Mouse (Mus musculus): ENCODE measurements at regions not wholly inside any gene's neighbourhood (a gene's known extent, or its start where the extent isn't known, plus 50 kb on each side); places are given as distances from the start of the nearest gene placed in this dataset.

DNA sequence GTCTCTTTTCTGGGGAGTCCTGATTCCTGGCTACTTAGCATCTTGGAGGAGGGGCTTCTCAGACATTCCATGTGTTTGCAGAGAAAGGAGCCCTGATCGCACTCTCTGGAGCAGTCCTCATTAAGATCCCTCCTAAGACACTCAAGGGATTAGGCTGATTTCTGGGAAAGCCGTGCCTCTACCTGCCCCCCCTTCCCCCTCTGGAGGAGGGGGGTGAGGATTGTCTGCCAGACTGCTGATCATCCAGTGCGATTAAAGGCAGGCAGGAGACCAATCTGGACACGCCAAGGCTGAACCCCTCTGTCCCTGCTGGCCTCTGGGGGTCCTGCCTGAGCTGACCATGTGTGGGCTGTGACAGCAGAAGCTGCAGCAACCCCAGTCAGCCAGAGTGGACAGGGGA lies 65.4 kb downstream of the Vegfa start:
- no peak for DNase-seq (ENCODE audit: low spot score in 2 of 2)

DNA sequence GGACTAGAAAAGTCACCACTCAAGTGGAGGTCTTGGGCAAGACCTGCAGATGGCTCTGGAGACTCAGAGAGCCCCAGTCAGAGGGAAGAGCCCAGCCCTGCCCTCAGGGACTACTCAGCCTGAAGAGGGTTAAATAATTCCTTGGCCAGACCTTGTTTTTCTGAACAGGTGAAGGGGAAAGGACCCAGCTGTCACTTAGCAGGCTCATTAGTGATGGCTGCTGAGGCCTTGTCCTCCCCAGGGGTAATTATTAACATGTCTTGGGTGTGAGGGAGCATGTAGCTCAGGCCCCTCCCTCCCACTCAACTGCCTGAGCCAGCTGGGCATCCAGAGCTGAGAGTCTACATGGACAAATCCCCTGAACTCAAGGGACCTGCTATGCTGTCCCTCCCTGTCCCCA lies 68.1 kb downstream of the Vegfa start:
- no peak for DNase-seq (ENCODE audit: low spot score in 2 of 2)

DNA sequence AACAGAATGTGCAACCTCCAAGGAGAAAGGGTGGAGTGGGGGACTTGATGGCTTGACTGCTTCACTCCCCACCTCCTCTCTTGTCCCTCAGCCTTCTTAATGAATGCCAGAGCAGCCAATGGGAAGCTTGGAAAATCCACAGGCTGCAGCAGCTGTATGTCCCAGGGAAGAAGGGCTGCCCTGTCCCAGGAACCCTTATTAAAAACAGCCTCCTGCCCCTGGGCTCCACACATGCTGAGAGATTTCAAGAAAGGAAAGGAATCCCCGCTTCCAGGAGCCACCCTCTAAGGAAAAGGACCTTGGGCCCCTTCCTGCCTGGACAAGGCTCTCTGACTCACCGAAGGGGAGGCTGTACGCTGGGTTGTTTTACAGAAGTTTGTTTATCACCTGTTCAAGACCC lies 68.8 kb downstream of the Vegfa start:
- DNase-seq (ENCODE audit: low spot score in 2 of 2) = no peak

DNA sequence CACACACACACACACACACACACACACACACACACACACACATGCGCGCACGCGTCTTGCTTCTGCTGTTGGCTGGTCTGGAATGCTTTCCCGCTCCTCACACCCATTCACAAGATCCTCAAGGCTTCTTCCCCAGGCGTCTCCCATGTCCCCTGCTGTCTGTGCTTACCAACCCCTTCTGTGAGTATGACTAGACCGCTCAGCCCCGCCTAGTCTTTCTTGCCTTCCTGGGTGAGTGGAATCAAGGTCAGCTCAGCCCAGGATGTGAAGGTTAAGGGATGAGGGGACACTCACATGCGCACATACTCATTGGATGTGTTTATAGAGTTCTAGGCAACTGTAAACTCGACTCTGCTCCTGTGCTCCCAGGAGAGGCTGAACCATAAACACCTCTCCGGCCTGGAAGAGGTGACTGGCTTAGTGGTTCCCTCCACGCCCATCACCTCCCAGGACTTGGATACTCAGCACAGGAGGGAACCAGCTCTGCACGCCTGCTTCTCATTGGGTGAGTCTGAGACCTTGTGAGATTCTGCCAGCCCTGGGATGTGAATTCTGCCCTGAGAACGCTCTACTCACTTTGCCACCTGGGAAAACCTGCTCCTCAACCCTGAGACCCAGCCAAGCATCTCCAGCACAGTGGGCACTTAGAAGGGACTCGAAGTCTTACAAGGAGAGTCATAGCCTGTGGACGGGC lies 70.4 kb downstream of the Vegfa start:
- DNase-seq (ENCODE audit: low spot score in 2 of 2) = no peak

DNA sequence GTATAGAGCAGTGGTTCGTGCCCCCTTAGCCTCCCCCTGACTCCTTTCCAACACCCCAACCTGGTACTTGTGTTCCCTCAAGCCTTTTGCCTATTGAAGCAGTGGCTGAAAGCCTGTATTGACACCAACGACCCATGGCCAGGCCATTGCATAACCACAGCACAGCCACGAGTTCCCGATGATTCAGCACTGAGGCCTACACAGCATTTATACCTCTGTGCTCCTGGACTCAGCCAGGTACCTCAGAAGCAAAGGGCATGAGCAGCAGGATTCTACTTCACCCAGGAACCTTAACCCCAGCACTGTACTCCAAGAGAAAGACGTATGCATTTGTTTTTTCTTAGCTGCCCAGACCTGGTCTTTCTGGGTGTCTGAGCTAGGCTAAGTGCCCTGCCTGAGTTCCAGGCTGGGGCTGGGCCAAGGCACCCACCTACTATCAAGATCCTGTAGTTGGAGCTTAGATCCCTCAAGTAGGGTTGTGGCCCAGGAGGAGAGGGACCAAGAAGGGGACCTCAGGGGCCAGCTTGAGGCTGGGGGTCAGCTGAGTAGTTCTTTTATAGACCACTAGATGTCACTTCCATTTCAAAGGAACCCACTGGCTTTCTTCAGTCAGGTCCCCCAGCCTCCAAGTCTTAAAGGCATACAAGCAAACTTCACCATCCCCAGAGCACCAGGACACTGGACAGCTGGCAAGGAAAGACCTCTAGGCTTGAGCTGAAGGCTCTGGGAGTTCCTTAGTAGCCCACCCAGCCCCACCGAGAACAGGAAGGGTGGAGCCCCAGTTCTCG lies 73.9 kb downstream of the Vegfa start:
- no peak for DNase-seq (ENCODE audit: low spot score in 2 of 2)

DNA sequence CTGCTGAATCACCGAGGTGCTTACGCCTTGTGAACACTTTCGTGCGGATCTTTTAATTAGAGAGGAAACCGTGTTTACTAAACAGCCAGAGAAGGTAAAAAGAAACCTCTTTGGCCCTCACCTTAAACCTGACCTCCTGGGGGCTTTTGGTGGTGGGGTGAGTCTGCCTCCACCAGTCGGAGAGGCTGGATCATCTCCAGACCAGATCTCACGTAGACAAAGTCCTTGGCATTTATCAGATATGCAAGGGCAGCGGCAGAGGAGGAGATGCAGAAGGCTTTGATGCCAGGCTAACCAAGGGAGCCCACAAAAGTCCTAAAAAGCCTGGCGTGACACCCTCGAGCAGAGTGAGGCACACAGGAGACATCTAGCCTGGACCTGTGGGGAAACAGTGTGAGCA lies 76.7 kb downstream of the Vegfa start:
- no peak for DNase-seq (ENCODE audit: low spot score in 2 of 2)

DNA sequence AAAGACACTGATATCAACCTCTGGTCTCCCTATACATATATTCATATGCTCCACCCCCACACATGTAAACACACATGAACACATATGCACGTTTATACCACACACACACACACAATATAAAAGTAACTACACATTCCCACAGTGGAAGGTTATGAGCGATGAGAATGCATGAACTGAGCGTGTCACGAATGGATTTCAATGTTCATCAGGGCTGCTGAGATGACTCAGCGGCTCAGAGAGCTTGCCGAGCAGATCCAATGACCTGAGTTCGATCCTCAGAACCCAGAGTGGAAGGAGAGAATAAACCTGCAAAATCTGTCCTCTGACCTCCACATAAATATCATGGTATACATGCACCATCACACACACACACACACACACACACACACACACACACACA lies 77.3 kb downstream of the Vegfa start:
- no peak for DNase-seq (ENCODE audit: low spot score in 2 of 2)

DNA sequence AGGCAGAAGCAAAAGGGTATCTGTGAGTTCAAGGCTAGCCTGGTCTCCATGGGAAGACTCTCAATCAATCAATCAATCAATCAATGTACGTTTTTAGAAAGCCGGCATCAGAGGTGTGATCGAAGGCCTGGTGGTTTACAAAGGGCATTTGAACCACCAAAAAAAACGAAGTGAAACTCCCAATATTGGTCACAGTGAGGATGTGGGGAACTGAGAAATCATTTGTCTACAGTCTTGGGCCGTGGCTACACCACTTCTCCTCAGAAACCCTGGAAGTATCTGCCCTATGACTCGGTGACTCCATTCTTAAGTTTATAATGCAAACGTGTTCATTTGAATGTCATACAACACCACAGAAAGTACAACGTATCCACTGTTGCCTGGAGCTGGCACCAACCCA lies 78.6 kb downstream of the Vegfa start:
- no peak for DNase-seq (ENCODE audit: low spot score in 2 of 2)

DNA sequence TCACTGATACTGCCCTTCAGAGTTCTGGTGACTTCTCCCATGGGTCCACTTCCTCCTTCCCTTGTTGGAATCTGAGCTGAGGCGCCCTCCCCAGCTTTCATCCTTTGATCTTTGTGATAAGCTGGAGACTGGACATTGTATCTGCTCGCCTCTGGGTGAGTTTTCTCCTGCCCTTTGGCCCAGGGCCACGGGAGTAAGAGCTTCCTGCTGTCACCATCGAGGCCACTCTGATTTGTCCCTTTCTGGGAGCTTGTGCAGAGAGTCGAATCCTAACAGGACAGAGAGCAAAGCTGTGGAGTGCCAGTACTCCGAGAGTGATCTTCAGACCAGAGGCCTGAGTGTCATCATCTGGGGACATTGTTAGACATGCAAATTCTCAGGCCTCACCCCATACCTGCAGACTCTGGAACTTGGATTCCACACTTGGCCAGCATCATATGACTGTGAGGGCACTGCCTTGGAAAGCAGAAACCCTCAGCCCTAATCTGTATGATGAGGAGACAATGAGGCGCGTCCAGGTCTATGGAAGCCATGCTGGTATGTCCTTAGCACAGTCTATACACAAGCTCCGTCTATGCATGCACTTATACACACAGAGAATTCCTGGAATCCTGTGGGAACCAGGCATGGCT lies 81.5 kb downstream of the Vegfa start:
- DNase-seq (ENCODE audit: low spot score in 2 of 2) = no peak

DNA sequence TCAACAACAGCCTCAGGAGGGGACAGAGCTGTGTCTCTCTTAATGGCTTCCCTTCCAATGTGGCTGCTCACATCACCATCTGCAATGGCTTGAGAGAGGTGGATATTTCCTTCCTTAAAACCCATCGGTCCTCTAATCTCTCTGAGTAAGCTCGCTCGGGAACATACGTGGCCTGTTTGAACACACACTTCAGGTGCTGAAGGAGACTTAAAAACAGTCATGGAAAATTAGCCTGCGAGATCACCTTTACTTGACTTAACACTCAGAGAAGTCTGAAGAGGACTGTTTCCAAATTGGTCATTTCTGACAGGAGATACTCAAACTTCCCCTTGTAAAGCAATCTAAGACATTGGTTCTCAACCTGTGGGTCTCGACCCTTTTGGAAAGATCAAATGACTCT lies 83.0 kb downstream of the Vegfa start:
- no peak for DNase-seq (ENCODE audit: low spot score in 2 of 2)

DNA sequence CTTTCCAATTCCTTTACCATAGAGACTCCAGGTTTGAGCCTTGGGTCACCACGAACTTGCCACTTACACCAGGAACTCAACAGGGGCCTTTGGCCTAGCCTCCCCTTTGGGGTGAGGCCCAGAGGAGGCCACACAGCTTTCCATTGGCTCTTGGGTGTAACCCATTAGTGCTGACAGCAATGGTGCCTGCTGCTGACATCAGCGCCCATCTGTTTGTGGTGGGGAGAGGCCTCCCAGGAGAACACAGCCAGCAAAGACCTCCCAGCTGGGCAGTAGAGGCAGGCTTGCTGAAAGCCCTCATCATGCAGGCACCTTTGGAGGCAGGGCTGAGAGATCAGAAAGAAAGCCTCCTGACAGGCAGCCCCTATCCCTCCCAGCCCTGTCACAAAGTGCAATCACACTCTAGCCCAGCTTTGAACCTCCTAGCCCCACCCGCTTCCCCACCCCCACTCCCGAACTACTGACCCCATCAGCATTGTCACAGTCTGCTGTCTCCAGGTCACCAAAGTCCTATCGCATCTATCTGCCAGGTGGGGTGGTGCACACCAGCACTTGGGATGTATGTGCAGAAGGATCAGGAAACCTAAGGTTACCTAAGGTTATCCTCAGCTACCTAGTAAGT lies 83.7 kb downstream of the Vegfa start:
- DNase-seq (ENCODE audit: low spot score in 2 of 2) = no peak

DNA sequence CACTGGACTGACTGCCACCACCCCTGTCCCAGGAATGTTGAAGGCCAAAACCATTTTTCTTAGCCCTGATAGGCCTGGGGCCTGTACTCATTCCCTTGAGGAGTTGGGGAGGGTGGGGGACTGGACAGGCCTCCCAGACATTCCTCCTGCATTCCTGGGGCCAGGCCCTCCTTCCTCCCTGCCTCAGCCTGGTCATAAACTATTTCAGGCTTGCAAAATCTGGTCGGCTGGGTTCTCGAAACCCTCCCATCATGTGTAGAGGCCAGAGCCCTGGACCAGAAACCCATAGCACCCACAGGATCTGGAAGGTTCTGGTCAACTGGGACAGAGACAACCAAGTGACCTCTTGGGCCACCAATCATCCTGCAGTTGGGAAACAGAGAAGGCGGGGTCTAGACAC lies 87.2 kb downstream of the Vegfa start:
- no peak for DNase-seq (ENCODE audit: low spot score in 2 of 2)

DNA sequence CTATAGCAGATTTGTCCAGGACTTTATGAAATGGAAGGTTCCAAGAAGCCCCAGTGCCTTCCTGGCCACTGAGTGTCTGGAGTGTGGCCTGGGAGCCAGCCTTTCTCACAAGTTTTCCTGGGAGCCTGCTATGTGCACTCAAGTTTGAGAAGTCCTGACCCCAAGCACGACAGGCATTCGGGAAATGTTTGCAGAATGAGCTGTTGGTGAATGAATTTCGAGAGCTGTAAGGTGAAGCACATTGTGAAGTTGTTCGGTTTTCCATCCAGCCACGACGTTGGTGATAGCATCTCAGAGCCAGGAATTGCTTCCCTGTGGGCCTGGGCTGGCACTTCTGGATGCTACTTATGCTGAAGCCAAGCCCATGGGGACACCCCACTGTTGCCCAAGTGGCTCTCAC lies 88.9 kb downstream of the Vegfa start:
- DNase-seq (ENCODE audit: low spot score in 2 of 2) = no peak

DNA sequence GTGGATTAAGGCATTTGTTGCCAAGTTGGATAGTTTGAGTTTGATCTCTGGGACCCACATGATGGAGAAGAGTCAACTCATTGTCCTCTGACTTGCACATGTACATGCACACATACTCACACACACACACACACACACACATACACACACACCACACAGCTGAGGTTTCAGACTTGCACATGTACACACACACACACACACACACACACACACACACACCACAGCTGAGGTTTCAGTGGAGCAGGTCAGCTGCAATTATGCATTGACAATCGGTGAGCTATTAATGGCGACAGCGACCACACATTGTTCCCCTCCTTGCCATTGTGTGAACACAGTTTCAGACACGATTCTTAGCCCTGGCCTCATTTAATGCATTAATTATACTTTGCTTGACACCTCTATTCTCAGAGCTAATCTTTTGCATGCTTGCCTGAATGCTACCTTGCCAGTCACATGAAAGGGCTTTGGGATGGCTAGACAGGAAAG lies 90.2 kb downstream of the Vegfa start:
- DNase-seq (ENCODE audit: low spot score in 2 of 2) = no peak

DNA sequence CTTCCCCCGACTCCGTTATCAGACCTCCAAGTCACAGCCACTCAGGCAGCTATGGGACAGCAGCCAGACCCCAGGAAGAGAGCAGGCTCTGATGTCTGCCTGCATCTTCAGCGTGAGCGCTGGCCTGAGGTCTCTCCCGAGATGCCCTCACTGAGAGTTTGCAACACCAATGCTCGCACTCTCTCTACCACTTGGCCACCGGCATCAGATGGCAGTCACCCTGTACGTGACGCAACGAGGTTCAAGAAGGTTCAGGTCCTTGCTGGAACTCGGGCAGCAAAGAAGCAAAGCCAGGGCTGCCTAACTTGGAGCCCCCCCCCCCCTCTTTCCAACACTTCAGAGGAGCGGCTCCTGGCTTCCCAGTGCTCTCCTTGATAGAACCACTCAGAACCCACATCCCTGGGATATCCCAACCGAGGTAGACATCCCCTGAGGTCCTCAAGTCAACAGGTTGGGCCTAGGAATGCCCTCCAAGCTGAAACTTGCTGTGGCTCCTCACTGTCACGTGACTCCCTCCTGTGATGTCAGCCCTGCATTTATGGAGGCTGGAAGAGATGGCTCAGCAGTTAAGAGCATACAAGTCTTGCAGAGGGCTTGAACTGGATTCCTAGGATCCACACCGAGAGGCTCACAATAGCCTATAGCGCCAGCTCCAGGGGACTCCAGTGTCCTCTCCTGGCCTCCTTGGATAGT lies 91.9 kb downstream of the Vegfa start:
- DNase-seq (ENCODE audit: low spot score in 2 of 2) = no peak

DNA sequence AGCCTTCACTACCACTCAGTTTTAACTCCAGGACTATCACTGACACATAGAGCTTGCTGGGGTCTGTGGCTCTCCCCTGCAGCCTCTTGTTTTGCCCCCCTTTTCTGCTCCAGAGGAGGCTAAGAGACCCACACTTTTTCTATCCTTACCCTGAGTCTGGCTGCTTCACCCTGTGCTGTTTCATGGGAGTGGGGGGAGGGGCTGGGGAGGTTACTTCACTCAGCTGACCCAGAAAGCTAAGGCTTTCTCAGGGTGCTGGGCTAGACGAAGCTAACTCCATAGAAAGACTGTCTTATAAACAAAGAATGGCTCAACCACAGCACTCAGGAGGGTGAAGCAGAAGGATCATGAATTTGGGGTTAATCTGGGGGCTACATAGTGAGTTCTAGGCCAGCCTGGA lies 93.9 kb downstream of the Vegfa start:
- DNase-seq (ENCODE audit: low spot score in 2 of 2) = no peak

DNA sequence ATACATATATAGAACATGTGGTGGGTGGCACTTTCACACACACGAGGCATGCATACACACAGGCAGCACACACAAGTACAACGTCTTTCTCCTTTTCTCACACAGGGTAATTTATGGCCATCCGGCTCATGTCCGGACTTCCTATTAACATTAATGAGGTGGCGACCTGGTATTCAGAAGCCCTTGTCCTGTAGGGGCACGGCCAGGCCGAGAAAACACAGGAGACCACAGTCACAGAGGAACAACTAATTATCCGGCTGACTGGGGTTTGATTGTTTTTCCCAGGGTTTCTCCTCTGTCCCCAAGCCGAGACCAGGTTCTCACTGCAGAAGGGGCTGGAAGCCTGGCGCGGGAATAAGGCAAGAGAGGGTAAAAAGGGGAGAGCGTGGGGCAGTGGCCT lies 95.6 kb downstream of the Vegfa start:
- no peak for DNase-seq (ENCODE audit: low spot score in 2 of 2)

DNA sequence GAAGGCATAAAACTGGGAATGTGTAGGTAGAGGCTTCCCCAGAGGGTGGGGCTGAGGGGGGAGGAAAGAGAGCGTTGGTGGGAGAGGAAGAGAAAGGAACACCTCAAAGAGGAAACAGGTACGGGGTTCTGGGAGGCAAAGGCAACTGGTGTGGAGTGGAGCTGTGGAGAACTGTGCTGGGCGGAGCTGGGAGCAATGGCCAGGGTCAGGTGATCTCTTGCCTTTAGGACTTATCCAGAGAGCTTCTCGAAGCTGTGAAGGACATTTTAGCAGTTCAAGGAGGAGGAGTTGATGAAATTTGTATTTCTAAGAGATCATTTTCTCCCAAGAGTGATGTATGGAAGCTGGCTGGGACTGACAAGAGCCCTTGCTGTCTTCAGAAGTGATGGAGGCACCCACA lies 96.9 kb downstream of the Vegfa start:
- no peak for DNase-seq (ENCODE audit: low spot score in 2 of 2)

DNA sequence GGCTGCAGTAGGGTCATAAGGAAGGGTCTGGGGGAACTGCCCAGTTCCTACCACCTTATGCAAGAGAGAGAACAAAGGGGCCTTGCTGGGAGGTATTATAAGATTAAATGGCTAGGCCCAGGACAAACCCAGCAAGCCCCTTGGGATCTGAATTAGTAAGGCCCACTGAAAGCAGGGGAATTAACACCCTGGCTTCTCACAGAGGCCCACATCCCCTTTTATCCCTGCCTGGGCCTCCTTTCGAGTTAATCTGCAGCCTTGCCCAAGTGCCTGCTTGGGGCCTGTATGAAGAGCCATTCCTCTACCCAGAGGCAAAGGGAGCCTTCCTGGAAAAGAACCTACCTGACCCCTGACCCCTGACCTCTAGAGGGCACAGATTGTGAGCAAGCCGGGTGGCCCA lies 98.2 kb downstream of the Vegfa start:
- DNase-seq (ENCODE audit: low spot score in 2 of 2) = no peak

DNA sequence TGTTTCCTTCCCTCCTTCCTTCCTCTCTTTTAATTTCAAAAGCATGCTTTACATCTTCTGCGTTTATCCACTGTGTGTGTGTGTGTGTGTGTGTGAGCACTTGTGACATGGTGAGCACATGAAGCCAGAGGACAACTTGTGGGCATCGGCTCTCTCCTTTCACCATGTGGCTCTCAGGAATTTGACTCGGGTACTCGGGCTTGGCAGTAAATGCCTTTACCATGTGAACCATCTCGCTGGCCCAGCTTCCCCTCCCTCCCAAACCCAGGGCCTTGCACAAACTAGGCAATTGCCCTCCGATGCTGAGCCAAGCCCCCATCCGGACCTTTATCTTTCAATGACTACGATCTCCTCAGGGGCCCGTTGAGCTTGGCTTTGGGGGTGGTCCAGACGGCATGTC lies 99.1 kb downstream of the Vegfa start:
- DNase-seq (ENCODE audit: low spot score in 2 of 2) = no peak

DNA sequence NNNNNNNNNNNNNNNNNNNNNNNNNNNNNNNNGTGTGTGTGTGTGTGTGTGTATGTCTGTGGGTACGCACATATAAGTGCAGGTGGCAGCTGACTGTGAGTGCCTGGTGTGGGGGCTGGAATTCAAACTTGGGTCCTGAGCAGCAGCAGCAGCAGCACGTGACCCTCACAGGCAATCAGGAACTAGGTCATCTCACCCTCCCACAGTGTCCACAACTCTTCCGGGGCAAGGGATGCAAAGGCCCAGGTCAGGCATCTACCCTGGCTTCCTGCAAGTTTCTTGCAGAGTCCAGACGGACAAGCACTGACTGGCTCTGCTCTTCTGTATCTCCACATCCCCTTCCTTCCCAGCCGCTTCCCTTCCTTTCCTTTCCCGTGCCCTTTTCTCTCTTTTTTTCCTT lies 99.6 kb downstream of the Vegfa start:
- DNase-seq (ENCODE audit: low spot score in 2 of 2) = no peak

DNA sequence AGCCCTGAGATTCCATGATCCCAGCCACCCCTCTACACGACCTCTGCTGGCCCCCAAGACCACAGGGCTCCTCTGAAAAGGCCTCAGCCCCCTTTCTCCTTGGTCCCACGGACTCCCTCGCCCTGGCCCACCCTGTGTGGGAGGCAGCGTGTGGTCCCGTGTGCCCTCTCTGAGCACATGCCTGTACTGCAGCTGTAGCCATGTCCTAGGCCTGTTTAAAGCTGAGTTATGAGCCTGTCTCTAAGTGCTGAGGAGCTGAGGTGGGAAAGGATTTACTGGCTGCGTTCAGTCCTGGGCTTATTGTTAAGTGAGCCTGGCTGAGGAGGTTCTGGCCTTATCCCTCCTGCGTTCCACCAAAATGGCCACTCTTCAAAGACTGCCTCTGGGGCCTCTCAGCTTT lies 102.6 kb downstream of the Vegfa start:
- DNase-seq (ENCODE audit: low spot score in 2 of 2) = no peak

All from thymus, postnatal 10 days (tissue).